11 mouse cellular contexts compared by ENCODE assay signal in genomic region chr6:55484224-55484623, GRCm38 (mm10). TPM values are rescaled to one million over a fixed set of nuclear protein-coding genes. Genes with fewer than 3 reads are reported as not detected.
DNase-seq lines count a peak whose midpoint lies in the region; ATAC-seq lines count a peak whose summit lies in the region.
"Had no signal": no experiment of that assay in that cellular context is flagged by ENCODE, and none has a peak within 500 bp of the region (broad histone marks: within the 10 kb centered on the region; RNA-seq: fewer than 3 reads in every experiment).

No protein-coding gene starts in this region.

- H3K9ac ChIP-seq in hindbrain, embryonic 14.5 days, result peak overlapping the region; percentile 1; the same call in 1 of the 2 replicates
- no peak overlapping the region for H3K9ac ChIP-seq in kidney, embryonic 15.5 days
- H3K9ac ChIP-seq: embryonic facial prominence, embryonic 13.5 days; heart, embryonic 15.5 days had no signal

- no peak overlapping the region for H3K4me2 ChIP-seq in hindbrain, embryonic 14.5 days (replicated peaks)
- H3K4me2 ChIP-seq in kidney, embryonic 15.5 days, result no peak overlapping the region
- H3K4me2 ChIP-seq: embryonic facial prominence, embryonic 13.5 days; heart, embryonic 15.5 days had no signal

- intact Hi-C loops in left cerebral cortex, postnatal 36 days (cut with DNase I), result no loop called here

- no peaks in the 10 kb centered on the region for H3K36me3 ChIP-seq in forebrain, embryonic 10.5 days (replicated peaks)
- peaks cover 47% of the 10 kb centered on the region for H3K36me3 ChIP-seq in hindbrain, embryonic 14.5 days (replicated peaks; ENCODE audit: control insufficient read depth, insufficient read depth)
- no peaks in the 10 kb centered on the region for H3K36me3 ChIP-seq in heart, embryonic 10.5 days
- no peaks in the 10 kb centered on the region for H3K36me3 ChIP-seq in kidney, embryonic 15.5 days
- H3K36me3 ChIP-seq: embryonic facial prominence, embryonic 13.5 days; heart, embryonic 15.5 days had no signal

- H3K27ac ChIP-seq in forebrain, embryonic 10.5 days, result peak overlapping the region; percentile 71
- peak overlapping the region; percentile 53 for H3K27ac ChIP-seq in hindbrain, embryonic 14.5 days
- no peak overlapping the region for H3K27ac ChIP-seq in heart, embryonic 10.5 days
- H3K27ac ChIP-seq in kidney, embryonic 15.5 days, result no peak overlapping the region
- H3K27ac ChIP-seq: embryonic facial prominence, embryonic 13.5 days; heart, embryonic 15.5 days had no signal

- DNase-seq in forebrain, embryonic 10.5 days (ENCODE audit: extremely low spot score, low spot score), result no peak
- peak; percentile 61 for DNase-seq in hindbrain, embryonic 14.5 days (ENCODE audit: low spot score)
- peak; percentile 56 to 67 for DNase-seq in left cerebral cortex, postnatal 36 days (ENCODE audit: low spot score in 2 of 2)
- DNase-seq in right cerebral cortex, adult 2 months (ENCODE audit: low spot score in 2 of 2), result peak; percentile 69 to 74
- no peak for DNase-seq in heart, embryonic 10.5 days (ENCODE audit: low spot score)
- DNase-seq in spleen, adult 18-20 months, result no peak
- no peak for DNase-seq in heart, adult 11 months
- DNase-seq: kidney, postnatal 4 days had no signal

- peak; percentile 76 for ATAC-seq in hindbrain, embryonic 14.5 days (ENCODE audit: low FRiP score)
- ATAC-seq in kidney, embryonic 15.5 days (replicated peaks; ENCODE audit: low FRiP score), result no peak

- H3K27me3 ChIP-seq in forebrain, embryonic 10.5 days (ENCODE audit: poor library complexity, severe bottlenecking), result no peaks in the 10 kb centered on the region
- no peaks in the 10 kb centered on the region for H3K27me3 ChIP-seq in hindbrain, embryonic 14.5 days (ENCODE audit: control insufficient read depth, insufficient read depth, low read length)
- H3K27me3 ChIP-seq in heart, embryonic 10.5 days (ENCODE audit: insufficient read depth, poor library complexity, severe bottlenecking), result peaks cover 13% of the 10 kb centered on the region; the same call in 1 of the 2 replicates
- no peaks in the 10 kb centered on the region for H3K27me3 ChIP-seq in kidney, embryonic 15.5 days
- H3K27me3 ChIP-seq: embryonic facial prominence, embryonic 13.5 days; heart, embryonic 15.5 days had no signal

- WGBS in forebrain, embryonic 10.5 days, result 36% methylated on average over 4 of the region's 4 CpGs
- WGBS in hindbrain, embryonic 14.5 days, result 6% methylated on average over 4 of the region's 4 CpGs
- WGBS in heart, embryonic 10.5 days, result 49% methylated on average over 4 of the region's 4 CpGs
- 49% methylated on average over 4 of the region's 4 CpGs for WGBS in kidney, embryonic 15.5 days

- H3K4me3 ChIP-seq in forebrain, embryonic 10.5 days, result no peak overlapping the region
- no peak overlapping the region for H3K4me3 ChIP-seq in hindbrain, embryonic 14.5 days (replicated peaks; ENCODE audit: low read length)
- H3K4me3 ChIP-seq in heart, embryonic 10.5 days, result no peak overlapping the region
- H3K4me3 ChIP-seq in kidney, embryonic 15.5 days (replicated peaks), result no peak overlapping the region
- H3K4me3 ChIP-seq: embryonic facial prominence, embryonic 13.5 days; heart, embryonic 15.5 days had no signal

- H3K4me1 ChIP-seq in forebrain, embryonic 10.5 days, result peaks cover 28% of the 10 kb centered on the region
- H3K4me1 ChIP-seq in hindbrain, embryonic 14.5 days (replicated peaks; ENCODE audit: control insufficient read depth, insufficient read depth, low read length), result peaks cover 11% of the 10 kb centered on the region; the same call in 1 of the 2 replicates
- peaks cover 13% of the 10 kb centered on the region for H3K4me1 ChIP-seq in heart, embryonic 10.5 days
- peaks cover 9% of the 10 kb centered on the region; the same call in 1 of the 2 replicates for H3K4me1 ChIP-seq in kidney, embryonic 15.5 days

- no peaks in the 10 kb centered on the region for H3K9me3 ChIP-seq in forebrain, embryonic 10.5 days
- no peaks in the 10 kb centered on the region for H3K9me3 ChIP-seq in hindbrain, embryonic 14.5 days (ENCODE audit: control insufficient read depth, low read length)
- H3K9me3 ChIP-seq in heart, embryonic 10.5 days, result no peaks in the 10 kb centered on the region
- H3K9me3 ChIP-seq in kidney, embryonic 15.5 days (replicated peaks), result no peaks in the 10 kb centered on the region
- H3K9me3 ChIP-seq: embryonic facial prominence, embryonic 13.5 days; heart, embryonic 15.5 days had no signal

RNA-seq across cellular contexts. Expression of gene Adcyap1r1, which starts 32.4 kb away (rescaled TPM):
- polyA plus RNA-seq in forebrain, embryonic 10.5 days (2016; fragmentation: Nextera tagmentation; extraction: Ambion mirVana), result 3.4 and 3.9 TPM in 2 replicates
- polyA plus RNA-seq in hindbrain, embryonic 14.5 days (2014; fragmentation: Nextera tagmentation; extraction: Ambion mirVana), result 73.4 and 75.1 TPM in 2 replicates
- 100 to 1,000 TPM; 110 to 124 TPM for total RNA-seq in left cerebral cortex, postnatal 36 days (2021)
- 1.3 and 1.8 TPM in 2 replicates for polyA plus RNA-seq in heart, embryonic 10.5 days (2016; fragmentation: Nextera tagmentation; extraction: Ambion mirVana)
- polyA plus RNA-seq in kidney, embryonic 15.5 days (2015; fragmentation: Nextera tagmentation; extraction: Ambion mirVana), result 3.1 and 3.4 TPM in 2 replicates

Comparison
In these comparisons a context has a peak if more than half of its experiments do, and no peak if none do; other contexts are left out.
1. DNase-seq: peak in hindbrain, embryonic 14.5 days (single experiment), left cerebral cortex, postnatal 36 days (2 of 2) and right cerebral cortex, adult 2 months (2 of 2); none in forebrain, embryonic 10.5 days (single experiment), heart, embryonic 10.5 days (single experiment), spleen, adult 18-20 months (0 of 2) and heart, adult 11 months (single experiment).
2. H3K27ac ChIP-seq: peak in forebrain, embryonic 10.5 days (single experiment) and hindbrain, embryonic 14.5 days (single experiment); none in heart, embryonic 10.5 days (single experiment) and kidney, embryonic 15.5 days (single experiment).
3. RNA of gene Adcyap1r1, which starts 32.4 kb away (polyA plus RNA-seq): 73.4 to 75.1 TPM in hindbrain, embryonic 14.5 days; 3.4 to 3.9 TPM in forebrain, embryonic 10.5 days, 3.1 to 3.4 TPM in kidney, embryonic 15.5 days and 1.3 to 1.8 TPM in heart, embryonic 10.5 days; every median in the first group is over 10 times any median in the second.